Mouse (Mus musculus) spleen, adult 2 months (tissue): ENCODE data around the gene Glt28d2.

Source experiments
- CTCF ChIP-seq: fragments of 200-500 bp; IDR thresholded peaks from 2 replicates; pipeline ENCODE4 v1.5.1; 2011; ENCODE audit warnings: mild to moderate bottlenecking, inconsistent platforms; ENCODE audit not compliant: insufficient read depth, insufficient read length, insufficient replicate concordance; ENCODE audit errors: extremely low read depth
- POLR2A ChIP-seq: fragments of 200-500 bp; IDR thresholded peaks from 2 replicates; pipeline ENCODE4 v1.6.1; 2011; ENCODE audit warnings: low read depth, low read length, inconsistent platforms

- no peak for TF ChIP-seq CTCF
- TF ChIP-seq POLR2A, result no peak
Measured at GRCm38 (mm10) chr3:85914806-85915205, 27.5 kb upstream of the Glt28d2 start.
